Mouse (Mus musculus) bone marrow, adult 2 months (tissue): ENCODE measurements around the gene Irf2. TPM values are rescaled to one million over a fixed set of nuclear protein-coding genes. Genes with fewer than 3 reads are reported as not detected.
A peak's percentile ranks its signal among the peaks of the same experiment; 100 is the strongest.

Experiments
- H3K27ac ChIP-seq: fragments of 200-500 bp; 2 replicates; pipeline ENCODE4 v1.5.1; 2012; ENCODE audit warnings: low read depth, mild to moderate bottlenecking, control low read depth, inconsistent platforms, low read length; ENCODE audit not compliant: control insufficient read depth, poor library complexity, insufficient read depth
- H3K4me1 ChIP-seq: fragments of 200-500 bp; 2 replicates; pipeline ENCODE4 v1.6.1; 2011; ENCODE audit warnings: low read length; ENCODE audit not compliant: control insufficient read depth, insufficient read depth
- H3K4me3 ChIP-seq: fragments of 200-500 bp; replicated peaks from 2 replicates; pipeline ENCODE3; 2011; ENCODE audit warnings: mild to moderate bottlenecking, low read depth, low read length, control low read depth; ENCODE audit not compliant: control insufficient read depth
- CTCF ChIP-seq: fragments of 200-500 bp; IDR thresholded peaks from 2 replicates; pipeline ENCODE4 v1.5.1; 2011; ENCODE audit warnings: low read length, control low read depth; ENCODE audit not compliant: control insufficient read depth, insufficient read depth
- POLR2A ChIP-seq: fragments of 200-500 bp; IDR thresholded peaks from 2 replicates; pipeline ENCODE4 v1.6.1; 2011; ENCODE audit warnings: low read depth, mild to moderate bottlenecking, control low read depth, low read length, borderline replicate concordance; ENCODE audit not compliant: control insufficient read depth
- WGBS: fragments of 180-500 bp; shearing (Covaris S2); methylation state at CpG from one replicate; pipeline ENCODE4 v1.1.7; 2018; 5-methylcytosine and 5-hydroxymethylcytosine counted together
- polyA plus RNA-seq: library from polyadenylated mRNA; stranded (reverse); fragments of >200 nt; gene quantifications from 2 replicates; pipeline ENCODE4 v1.2.4, GENCODE M21; 2011; ENCODE audit warnings: low replicate concordance; ENCODE audit not compliant: missing spikeins, insufficient read depth, insufficient read length

Irf2 gene
- polyA plus RNA-seq, 1 experiment: 63.2 TPM

GRCm38 (mm10) chr8:46706730-46707129 lies 32.8 kb upstream of the Irf2 start:
- H3K4me1 ChIP-seq: no peaks in the 10 kb centered on the region
- H3K4me3 ChIP-seq: no peak overlapping the region
- TF ChIP-seq POLR2A (no peak), CTCF (no peak)
- WGBS: 75% methylated on average over 5 of the region's 5 CpGs
- H3K27ac ChIP-seq: no peak overlapping the region

GRCm38 (mm10) chr8:46709302-46709701 lies 30.2 kb upstream of the Irf2 start:
- peaks cover 3% of the 10 kb centered on the region; the same call in 1 of the 2 replicates for H3K4me1 ChIP-seq
- H3K27ac ChIP-seq: no peak overlapping the region
- TF ChIP-seq POLR2A (no peak), CTCF (no peak)
- WGBS: 84% methylated on average over 4 of the region's 4 CpGs
- H3K4me3 ChIP-seq: no peak overlapping the region

- Histone ChIP-seq H3K4me1 (peaks cover 3% of the 10 kb centered on the region; the same call in 1 of the 2 replicates), H3K27ac (no peak overlapping the region), H3K4me3 (no peak overlapping the region)
- 82% methylated on average over 8 of the region's 8 CpGs for WGBS
- no peak for TF ChIP-seq POLR2A
- no peak for TF ChIP-seq CTCF
Observed at GRCm38 (mm10) chr8:46710289-46710688, 29.2 kb upstream of the Irf2 start.

- no peak overlapping the region for H3K27ac ChIP-seq
- H3K4me3 ChIP-seq: no peak overlapping the region
- no peak for TF ChIP-seq CTCF
- TF ChIP-seq POLR2A: no peak
- H3K4me1 ChIP-seq: peaks cover 3% of the 10 kb centered on the region; the same call in 1 of the 2 replicates
- 81% methylated on average over 2 of the region's 2 CpGs for WGBS
Observed at GRCm38 (mm10) chr8:46711496-46711895, 28.0 kb upstream of the Irf2 start.

GRCm38 (mm10) chr8:46713178-46713577 lies 26.4 kb upstream of the Irf2 start:
- Histone ChIP-seq H3K4me3 (no peak overlapping the region), H3K27ac (peak overlapping the region; percentile 2; the same call in 1 of the 2 replicates), H3K4me1 (peaks cover 3% of the 10 kb centered on the region; the same call in 1 of the 2 replicates)
- TF ChIP-seq CTCF: no peak
- TF ChIP-seq POLR2A: no peak
- WGBS: 19% methylated on average over 11 of the region's 11 CpGs

- TF ChIP-seq POLR2A (no peak), CTCF (no peak)
- WGBS: 9% methylated on average over 6 of the region's 6 CpGs
- Histone ChIP-seq H3K4me3 (no peak overlapping the region), H3K4me1 (peaks cover 3% of the 10 kb centered on the region; the same call in 1 of the 2 replicates), H3K27ac (no peak overlapping the region)
Observed at GRCm38 (mm10) chr8:46713844-46714243, 25.7 kb upstream of the Irf2 start.

GRCm38 (mm10) chr8:46714400-46714799 lies 25.1 kb upstream of the Irf2 start:
- 49% methylated on average over 3 of the region's 3 CpGs for WGBS
- TF ChIP-seq CTCF (no peak), POLR2A (no peak)

GRCm38 (mm10) chr8:46716477-46716876 lies 23.1 kb upstream of the Irf2 start:
- Histone ChIP-seq H3K4me1 (peaks cover 3% of the 10 kb centered on the region; the same call in 1 of the 2 replicates), H3K4me3 (no peak overlapping the region), H3K27ac (no peak overlapping the region)
- 86% methylated on average over 11 of the region's 11 CpGs for WGBS
- TF ChIP-seq POLR2A (no peak), CTCF (no peak)

More at GRCm38 (mm10) chr8:46714400-46714799, 25.1 kb upstream of the Irf2 start:
- no peak overlapping the region for H3K4me3 ChIP-seq
- H3K27ac ChIP-seq: 0 out of 2 replicates have a peak overlapping the region, but pooled peaks have one; percentile 21
- H3K4me1 ChIP-seq: peaks cover 3% of the 10 kb centered on the region; the same call in 1 of the 2 replicates

GRCm38 (mm10) chr8:46717170-46717569 lies 22.4 kb upstream of the Irf2 start:
- Histone ChIP-seq H3K4me3 (no peak overlapping the region), H3K27ac (no peak overlapping the region), H3K4me1 (peaks cover 3% of the 10 kb centered on the region; the same call in 1 of the 2 replicates)
- TF ChIP-seq POLR2A: no peak
- no peak for TF ChIP-seq CTCF
- WGBS: 66% methylated on average over 6 of the region's 6 CpGs
